Mouse (Mus musculus) cortical plate, adult 2 months (tissue): ENCODE data around the gene Lsamp.
"Not testable (repeated sequence)": the region's sequence is repeated elsewhere in the genome, so short reads cannot be mapped to it uniquely, and the experiment has no call there.

Experiments used
- CTCF ChIP-seq: fragments of 200-500 bp; IDR thresholded peaks from 2 replicates; pipeline ENCODE4 v1.5.1; 2011; ENCODE audit warnings: mild to moderate bottlenecking, control low read depth, low read length; ENCODE audit not compliant: insufficient read depth; ENCODE audit errors: extremely low read depth
- POLR2A ChIP-seq: fragments of 200-500 bp; IDR thresholded peaks from 2 replicates; pipeline ENCODE4 v1.6.1; 2011; ENCODE audit warnings: mild to moderate bottlenecking, low read length, control low read depth; ENCODE audit not compliant: insufficient read depth; ENCODE audit errors: extremely low read depth

DNA sequence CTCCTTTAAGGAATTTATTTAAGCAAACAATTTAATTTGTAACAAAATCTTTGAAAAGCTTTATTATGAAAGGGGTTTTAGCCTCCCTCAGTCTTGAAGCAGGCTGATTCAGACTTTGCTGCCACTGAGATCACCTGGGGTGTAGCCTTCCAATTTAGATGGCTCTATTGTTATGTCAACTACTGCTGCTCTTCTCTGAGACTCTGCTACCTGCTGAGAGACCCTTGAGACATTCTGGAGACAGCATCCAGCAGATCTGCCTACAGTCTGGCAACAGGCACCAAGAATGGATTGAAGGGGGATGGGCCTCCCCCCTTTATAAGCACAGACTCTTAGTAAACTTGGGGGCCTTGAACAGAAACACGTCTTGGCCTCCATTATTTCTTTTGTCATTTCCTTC lies 632.5 kb downstream of the Lsamp start:
- not testable (repeated sequence) for TF ChIP-seq CTCF, POLR2A
